Comparison of ENCODE assay signal across 8 mouse cellular contexts in the genomic region with DNA sequence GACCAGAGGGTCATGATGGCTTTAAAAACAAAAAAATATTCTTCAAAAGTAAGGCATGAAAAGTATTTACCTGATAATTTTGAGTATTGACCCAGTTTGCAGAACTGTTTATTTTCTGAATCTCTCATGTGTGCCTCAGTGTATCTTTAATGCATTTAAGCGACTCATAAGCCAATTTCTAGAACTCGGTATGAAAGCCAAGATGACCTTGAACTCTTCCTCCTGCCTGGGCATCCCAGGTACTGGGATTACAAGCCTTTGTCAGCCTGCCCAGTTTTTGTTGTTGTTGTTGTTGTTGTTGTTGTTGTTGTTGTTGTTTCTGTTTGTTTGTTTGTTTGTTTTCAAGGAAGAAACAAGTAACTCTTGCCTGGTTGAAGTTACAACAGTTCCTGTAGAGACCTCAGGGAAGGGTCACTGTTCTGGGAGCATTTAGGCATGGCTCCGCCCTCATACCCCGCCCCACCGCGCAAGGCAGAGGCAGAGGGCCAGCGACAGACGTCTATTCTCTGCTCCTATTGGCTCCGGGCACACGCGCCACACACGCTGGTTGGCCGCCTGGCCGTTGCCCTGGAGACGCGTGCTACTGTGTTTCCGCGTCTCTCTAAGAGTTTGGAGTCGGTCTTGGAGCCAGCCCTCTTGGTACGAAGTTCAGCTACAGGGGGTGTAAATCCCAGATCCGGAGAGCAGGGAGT. TPM values are rescaled to one million over a fixed set of nuclear protein-coding genes. Genes with fewer than 3 reads are reported as not detected.
DNase-seq lines count a peak whose midpoint lies in the region; ATAC-seq lines count a peak whose summit lies in the region.

TSS of gene Gm11992 (plus strand) at position 584 of the 692 bp plus-strand sequence.

- intact Hi-C loops in left cerebral cortex, postnatal 25 days (cut with DNase I): no loop called here

- H3K36me3 ChIP-seq in embryonic facial prominence, embryonic 10.5 days (replicated peaks): no peaks in the 10 kb centered on the region
- no peaks in the 10 kb centered on the region for H3K36me3 ChIP-seq in intestine, embryonic 16.5 days (ENCODE audit: control insufficient read depth, insufficient read depth, low read length)

- peak; percentile 92 for DNase-seq in adrenal gland, postnatal 14 days
- DNase-seq in embryonic facial prominence, embryonic 10.5 days (ENCODE audit: low spot score): peak; percentile 93
- DNase-seq in gastrocnemius, postnatal 4 days (ENCODE audit: low spot score in 2 of 2): peak; percentile 55 to 80
- peak; percentile 80 to 81 for DNase-seq in left cerebral cortex, postnatal 25 days (ENCODE audit: low spot score in 2 of 2)
- peak; percentile 90 for DNase-seq in mesoderm, embryonic 11.5 days (ENCODE audit: low read depth, low spot score)
- peak; percentile 70 for DNase-seq in right cerebral cortex, postnatal 25 days
- peak; percentile 82 for DNase-seq in yolk sac, embryonic 10.5 days (ENCODE audit: low spot score)

- peak; percentile 100 for ATAC-seq in intestine, embryonic 16.5 days

- peaks cover 6% of the 10 kb centered on the region for H3K4me1 ChIP-seq in embryonic facial prominence, embryonic 10.5 days
- no peaks in the 10 kb centered on the region for H3K4me1 ChIP-seq in intestine, embryonic 16.5 days (ENCODE audit: control insufficient read depth, insufficient read depth, low read length)

- peak within 1 kb of the TSS; percentile 65 for H3K4me3 ChIP-seq in embryonic facial prominence, embryonic 10.5 days
- H3K4me3 ChIP-seq in intestine, embryonic 16.5 days (ENCODE audit: low read length): peak within 1 kb of the TSS; percentile 47

- peak within 1 kb of the TSS; percentile 93 for H3K4me2 ChIP-seq in intestine, embryonic 16.5 days (ENCODE audit: low read depth, low read length)

- no peak within 1 kb of the TSS; the same call in 1 of the 2 replicates for H3K27ac ChIP-seq in embryonic facial prominence, embryonic 10.5 days (replicated peaks)
- H3K27ac ChIP-seq in intestine, embryonic 16.5 days (ENCODE audit: low read length): no peak within 1 kb of the TSS

- WGBS in embryonic facial prominence, embryonic 10.5 days: 4% methylated on average over 21 of the region's 21 CpGs
- WGBS in intestine, embryonic 16.5 days: 4% methylated on average over 21 of the region's 21 CpGs

- H3K27me3 ChIP-seq in embryonic facial prominence, embryonic 10.5 days (replicated peaks; ENCODE audit: low read depth, poor library complexity, severe bottlenecking): peaks cover 32% of the 10 kb centered on the region
- H3K27me3 ChIP-seq in intestine, embryonic 16.5 days (replicated peaks; ENCODE audit: control insufficient read depth, insufficient read depth, low read length): peaks cover 3% of the 10 kb centered on the region; the same call in 1 of the 2 replicates

- H3K9ac ChIP-seq in intestine, embryonic 16.5 days (ENCODE audit: low read depth, low read length): peak within 1 kb of the TSS; percentile 10

- no peaks in the 10 kb centered on the region for H3K9me3 ChIP-seq in embryonic facial prominence, embryonic 10.5 days
- no peaks in the 10 kb centered on the region for H3K9me3 ChIP-seq in intestine, embryonic 16.5 days (ENCODE audit: control insufficient read depth, low read length)

RNA-seq across cellular contexts. Expression of gene Gm11992, which starts in this region (rescaled TPM):
- total RNA-seq in adrenal gland, postnatal 14 days (2021): not detected in 2 replicates
- 0.35 TPM in 2 replicates for polyA plus RNA-seq in embryonic facial prominence, embryonic 10.5 days (2016; fragmentation: Nextera tagmentation; extraction: Ambion mirVana)
- not detected for total RNA-seq in gastrocnemius, postnatal 4 days (2021)
- polyA plus RNA-seq in intestine, embryonic 16.5 days (2015; fragmentation: Nextera tagmentation; extraction: Ambion mirVana): 0.59 and 0.86 TPM in 2 replicates
- under 1 TPM; 0.62 to 0.66 TPM for total RNA-seq in left cerebral cortex, postnatal 25 days (2021)

Comparison
In these comparisons a context has a peak if more than half of its experiments do, and no peak if none do; other contexts are left out.
1. Peak in DNase-seq in adrenal gland, postnatal 14 days; RNA of the gene not detected or under 1 TPM.
2. Peak in DNase-seq and H3K4me3 ChIP-seq in embryonic facial prominence, embryonic 10.5 days; RNA of the gene not detected or under 1 TPM.
3. Peak in DNase-seq in gastrocnemius, postnatal 4 days; RNA of the gene not detected or under 1 TPM.
4. Peak in ATAC-seq, H3K4me3 ChIP-seq, H3K9ac ChIP-seq and H3K4me2 ChIP-seq in intestine, embryonic 16.5 days; RNA of the gene not detected or under 1 TPM.
5. Peak in DNase-seq in left cerebral cortex, postnatal 25 days; RNA of the gene not detected or under 1 TPM.